Mouse (Mus musculus) embryonic fibroblast, embryonic 13.5 days (primary cell): ENCODE data around the gene Mast3.

Experiments used
- CTCF ChIP-seq: IDR thresholded peaks from 2 replicates; pipeline ENCODE4 v1.5.1; 2011; ENCODE audit warnings: mild to moderate bottlenecking, control low read depth, low read length, moderate library complexity, borderline replicate concordance; ENCODE audit not compliant: insufficient read depth
- POLR2A ChIP-seq: IDR thresholded peaks from 2 replicates; pipeline ENCODE4 v1.6.1; 2011; ENCODE audit warnings: low read depth, mild to moderate bottlenecking, control low read depth, low read length, moderate library complexity

- TF ChIP-seq CTCF (no peak), POLR2A (no peak)
These were observed 52.7 kb downstream of the Mast3 start for GRCm38 (mm10) chr8:70752000-70752764.
